Mouse (Mus musculus) kidney, embryonic 15.5 days (tissue): ENCODE measurements around the gene Pigu. TPM values are rescaled to one million over a fixed set of nuclear protein-coding genes. Genes with fewer than 3 reads are reported as not detected.

ENCODE experiments used
- ATAC-seq: fragments of 200-750 bp; cut with Nextera tagmentation; replicated peaks from 2 replicates; pipeline ENCODE4 v1.8.0; 2017; ENCODE audit warnings: moderate TSS enrichment; ENCODE audit not compliant: low FRiP score
- H3K27ac ChIP-seq: fragments of 300-500 bp; sonication (generic); 2 replicates; pipeline ENCODE4 v1.5.1; 2015; ENCODE audit warnings: mild to moderate bottlenecking, inconsistent platforms
- H3K27me3 ChIP-seq: fragments of 300-500 bp; sonication (generic); 2 replicates; pipeline ENCODE4 v1.6.1; 2015; ENCODE audit warnings: inconsistent platforms
- H3K36me3 ChIP-seq: fragments of 300-500 bp; sonication (generic); 2 replicates; pipeline ENCODE4 v1.6.1; 2015; ENCODE audit warnings: inconsistent platforms
- H3K4me1 ChIP-seq: fragments of 300-500 bp; sonication (generic); 2 replicates; pipeline ENCODE4 v1.6.1; 2015; ENCODE audit warnings: inconsistent platforms
- H3K4me2 ChIP-seq: fragments of 300-500 bp; sonication (generic); 2 replicates; pipeline ENCODE4 v1.6.1; 2015; ENCODE audit warnings: moderate library complexity, mild to moderate bottlenecking, inconsistent platforms
- H3K4me3 ChIP-seq: fragments of 300-500 bp; sonication (generic); replicated peaks from 2 replicates; pipeline ENCODE4 v1.5.1; 2015; ENCODE audit warnings: mild to moderate bottlenecking, inconsistent platforms
- H3K9ac ChIP-seq: fragments of 300-500 bp; sonication (generic); 2 replicates; pipeline ENCODE4 v1.6.1; 2015; ENCODE audit warnings: mild to moderate bottlenecking, inconsistent platforms
- H3K9me3 ChIP-seq: fragments of 300-500 bp; sonication (generic); replicated peaks from 2 replicates; pipeline ENCODE4 v1.6.1; 2016; ENCODE audit warnings: inconsistent platforms
- WGBS: fragments of 180-500 bp; shearing (Covaris S2); methylation state at CpG from one replicate; pipeline ENCODE4 v1.1.7; 2015; ENCODE audit warnings: mixed read lengths; 5-methylcytosine and 5-hydroxymethylcytosine counted together
- polyA plus RNA-seq: library from polyadenylated mRNA; unstranded; fragments of >200 nt; fragmentation: Nextera tagmentation; extraction: Ambion mirVana; gene quantifications from 2 replicates; pipeline ENCODE4 v1.2.1, GENCODE M21; 2015

Pigu gene
- polyA plus RNA-seq, 1 experiment from 2014 or later, result 62.7 TPM

DNA sequence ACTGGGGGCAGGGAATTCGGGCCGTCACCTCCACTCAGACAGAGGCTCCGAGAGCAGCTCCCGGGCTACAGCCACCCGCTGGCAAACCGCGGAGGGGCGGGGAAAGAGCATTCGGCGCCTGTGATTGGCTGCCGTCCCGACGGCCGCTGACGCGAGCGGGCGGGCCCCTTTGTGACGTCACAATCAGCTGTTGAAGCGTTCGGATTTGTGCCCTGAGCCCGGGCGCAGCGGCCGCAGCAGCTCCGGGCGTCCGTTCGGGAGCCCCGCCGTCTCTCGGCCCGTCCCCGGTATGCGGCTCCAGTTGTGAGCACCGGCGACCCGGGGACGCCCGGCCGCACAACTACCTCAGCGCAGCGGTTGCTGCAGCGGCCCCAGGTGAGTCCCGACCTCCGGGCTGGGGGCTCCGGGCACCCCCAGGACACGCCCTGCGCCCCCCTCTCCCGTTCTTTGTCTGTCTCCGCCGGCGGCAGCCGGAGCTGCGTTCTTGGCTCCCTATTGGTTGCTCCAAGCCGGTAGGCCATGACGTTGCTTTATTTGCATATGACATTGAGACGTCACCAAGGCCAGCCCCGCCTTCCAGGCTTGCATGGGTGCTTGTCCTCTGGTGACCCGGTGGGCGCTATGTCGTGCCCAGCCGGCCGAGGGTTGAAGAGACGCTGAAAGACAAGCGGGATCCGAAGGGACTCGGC, 24.6 kb upstream of the Pigu start:
- WGBS, result under 1% methylated on average over 67 of the region's 68 CpGs
- H3K4me1 ChIP-seq, result peaks cover 39% of the 10 kb centered on the region
- peak overlapping the region; percentile 90 for H3K4me2 ChIP-seq
- H3K9ac ChIP-seq, result peak overlapping the region; percentile 75
- H3K27me3 ChIP-seq, result peaks cover 13% of the 10 kb centered on the region
- H3K9me3 ChIP-seq, result no peaks in the 10 kb centered on the region
- peak overlapping the region; percentile 94 for H3K27ac ChIP-seq
- ATAC-seq, result peak; percentile 93
- H3K36me3 ChIP-seq, result no peaks in the 10 kb centered on the region
- H3K4me3 ChIP-seq, result peak overlapping the region; percentile 66

DNA sequence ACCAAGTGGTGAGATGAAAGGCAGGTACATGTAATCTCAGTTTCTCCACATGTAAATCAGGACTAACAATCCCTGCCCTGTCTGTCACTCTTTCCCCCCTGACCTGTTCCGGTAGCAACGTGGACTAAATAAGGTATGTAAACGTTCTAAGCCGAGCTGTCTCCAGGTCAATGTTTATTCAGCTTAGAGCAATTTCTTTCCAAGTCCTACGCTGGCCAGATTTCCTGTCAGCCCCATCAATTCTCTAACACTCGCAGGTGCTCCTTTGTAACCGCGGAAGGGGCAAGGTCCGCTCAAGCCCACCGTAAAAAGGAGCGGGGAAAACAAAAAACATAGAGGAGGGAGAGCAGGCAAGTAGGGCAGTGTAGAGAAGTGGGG, 23.8 kb upstream of the Pigu start:
- Histone ChIP-seq H3K9ac (peak overlapping the region; percentile 75), H3K27me3 (peaks cover 13% of the 10 kb centered on the region), H3K36me3 (no peaks in the 10 kb centered on the region), H3K27ac (peak overlapping the region; percentile 94), H3K9me3 (no peaks in the 10 kb centered on the region), H3K4me1 (peaks cover 32% of the 10 kb centered on the region), H3K4me2 (peak overlapping the region; percentile 90), H3K4me3 (peak overlapping the region; percentile 66)
- ATAC-seq, result no peak
- 1% methylated on average over 11 of the region's 11 CpGs for WGBS

DNA sequence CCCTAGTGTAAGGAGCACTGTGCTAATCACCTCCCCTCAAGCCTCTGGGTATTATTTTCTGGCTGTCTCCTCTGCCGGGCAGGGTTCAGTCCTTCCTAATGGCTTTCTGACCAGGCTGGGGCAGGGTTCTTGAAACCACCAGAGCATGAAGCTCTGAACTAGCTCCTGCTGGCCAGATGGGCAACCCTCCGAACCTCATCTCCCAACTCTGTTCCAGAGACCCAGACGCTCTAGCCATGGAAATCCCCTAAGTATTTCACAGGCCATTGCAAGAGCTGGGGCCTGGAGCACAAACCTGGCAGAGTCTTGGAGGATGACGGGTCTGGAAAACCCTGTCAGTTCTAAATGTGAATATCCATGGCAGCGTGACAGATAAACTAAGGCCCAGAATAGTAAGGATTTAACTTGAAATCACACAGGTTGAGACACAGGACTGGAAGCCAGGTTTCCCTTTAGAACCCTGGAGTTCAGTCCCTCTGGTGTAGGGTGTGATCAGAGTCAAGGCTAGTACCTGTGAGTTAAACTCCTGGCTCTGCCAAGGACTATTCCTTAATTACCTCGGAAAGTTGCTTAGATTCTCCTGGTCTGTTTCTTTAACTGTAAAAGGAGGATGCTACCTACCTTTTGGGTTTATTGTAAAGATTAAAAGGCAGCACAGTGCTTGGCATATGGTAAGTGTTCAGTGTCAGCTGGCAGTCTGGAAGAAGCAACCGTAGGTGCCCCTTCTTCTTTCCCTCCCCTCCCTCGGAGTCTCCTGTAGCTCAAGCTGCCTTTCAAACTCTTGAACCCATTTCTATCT, 23.2 kb upstream of the Pigu start, which contains the start of gene Trp53inp2:
Trp53inp2 (plus strand) TSS at position 799 of the 799 bp plus-strand sequence.
- H3K27me3 ChIP-seq, result peaks cover 13% of the 10 kb centered on the region
- H3K27ac ChIP-seq, result peak within 1 kb of the TSS; percentile 94
- H3K4me3 ChIP-seq, result peak within 1 kb of the TSS; percentile 66
- no peak for ATAC-seq
- H3K4me1 ChIP-seq, result peaks cover 26% of the 10 kb centered on the region
- H3K9ac ChIP-seq, result peak within 1 kb of the TSS; percentile 75
- 43% methylated on average over 8 of the region's 8 CpGs for WGBS
- H3K4me2 ChIP-seq, result peak within 1 kb of the TSS; percentile 90
- H3K36me3 ChIP-seq, result no peaks in the 10 kb centered on the region
- H3K9me3 ChIP-seq, result no peaks in the 10 kb centered on the region

- ATAC-seq, result no peak
- WGBS, result 80% methylated on average over 10 of the region's 10 CpGs
- no peak overlapping the region for H3K4me3 ChIP-seq
- no peaks in the 10 kb centered on the region for H3K36me3 ChIP-seq
- H3K27ac ChIP-seq, result no peak overlapping the region
- H3K9ac ChIP-seq, result no peak overlapping the region
- H3K27me3 ChIP-seq, result peaks cover 13% of the 10 kb centered on the region
- H3K4me1 ChIP-seq, result peaks cover 14% of the 10 kb centered on the region
- H3K9me3 ChIP-seq, result no peaks in the 10 kb centered on the region
- no peak overlapping the region for H3K4me2 ChIP-seq
These were observed 19.0 kb upstream of the Pigu start for GRCm38 (mm10) chr2:155376191-155376590.

DNA sequence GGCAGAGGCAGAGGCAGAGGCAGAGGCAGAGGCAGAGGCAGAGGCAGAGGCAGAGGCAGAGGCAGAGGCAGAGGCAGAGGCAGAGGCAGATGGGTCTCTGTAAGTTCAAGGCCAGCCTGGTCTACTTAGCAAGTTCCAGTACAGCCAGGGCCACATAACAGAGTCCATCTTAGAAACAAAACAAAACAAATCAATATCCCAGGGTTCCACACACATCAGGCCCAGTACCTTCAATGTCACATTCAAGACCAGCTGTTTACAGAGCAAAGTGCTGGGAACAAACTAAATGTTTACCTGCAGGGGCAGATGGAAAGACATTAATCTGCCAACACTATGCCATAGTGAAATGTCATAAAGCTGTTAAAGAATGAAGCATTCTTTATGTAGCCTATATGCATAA, 17.3 kb upstream of the Pigu start:
- H3K4me3 ChIP-seq, result no peak overlapping the region
- no peak overlapping the region for H3K9ac ChIP-seq
- no peaks in the 10 kb centered on the region for H3K27me3 ChIP-seq
- H3K4me1 ChIP-seq, result peaks cover 3% of the 10 kb centered on the region; the same call in 1 of the 2 replicates
- H3K27ac ChIP-seq, result no peak overlapping the region
- H3K36me3 ChIP-seq, result no peaks in the 10 kb centered on the region
- no peak for ATAC-seq
- H3K9me3 ChIP-seq, result no peaks in the 10 kb centered on the region
- no peak overlapping the region for H3K4me2 ChIP-seq

- no peak overlapping the region for H3K27ac ChIP-seq
- H3K4me2 ChIP-seq, result no peak overlapping the region
- H3K4me1 ChIP-seq, result peaks cover 9% of the 10 kb centered on the region; the same call in 1 of the 2 replicates
- no peaks in the 10 kb centered on the region for H3K36me3 ChIP-seq
- WGBS, result 72% methylated on average over 1 of the region's 1 CpGs
- H3K9ac ChIP-seq, result no peak overlapping the region
- H3K27me3 ChIP-seq, result no peaks in the 10 kb centered on the region
- H3K4me3 ChIP-seq, result no peak overlapping the region
- no peaks in the 10 kb centered on the region for H3K9me3 ChIP-seq
- no peak for ATAC-seq
These were observed 16.7 kb upstream of the Pigu start for GRCm38 (mm10) chr2:155373886-155374285.

DNA sequence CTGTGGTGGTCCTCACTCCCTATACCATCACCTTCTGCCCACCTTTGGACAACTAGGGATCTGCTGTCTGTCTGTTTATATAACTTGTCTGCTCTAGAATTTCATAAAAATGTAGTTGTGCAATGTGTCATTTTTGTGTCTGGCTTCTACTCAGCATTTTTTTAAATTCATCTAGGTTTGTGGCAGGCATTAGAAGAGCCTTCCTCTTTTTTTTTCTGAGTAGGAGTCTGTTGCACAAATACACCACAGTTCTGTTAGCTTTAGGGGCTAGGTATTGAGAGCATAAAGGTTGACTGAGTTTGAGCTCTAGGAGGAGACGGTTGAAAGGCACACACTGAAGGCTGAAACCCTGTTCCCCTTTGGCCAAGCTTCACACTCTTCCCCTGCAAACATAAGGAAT, 16.1 kb upstream of the Pigu start:
- 63% methylated on average over 1 of the region's 1 CpGs for WGBS
- H3K27me3 ChIP-seq, result no peaks in the 10 kb centered on the region

DNA sequence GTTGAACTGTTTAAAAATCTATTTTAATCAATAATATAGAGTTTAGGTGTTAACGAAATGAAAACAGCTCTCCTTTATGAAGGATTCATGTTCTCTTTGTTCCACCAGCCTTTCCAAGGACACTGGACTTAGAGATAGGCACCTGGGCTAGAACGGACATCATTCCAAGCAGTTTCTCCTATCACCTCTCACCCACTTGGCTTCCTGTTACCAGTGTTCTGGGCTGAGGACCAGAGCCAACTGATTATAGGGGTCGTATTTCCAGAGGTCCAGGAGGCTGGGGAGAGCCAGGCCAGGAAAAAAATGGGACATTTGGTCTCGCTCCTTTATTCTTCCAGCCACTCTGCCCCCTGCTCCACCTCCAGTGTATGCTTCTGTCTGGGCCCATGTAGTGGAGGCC, 15.2 kb upstream of the Pigu start:
- no peak overlapping the region for H3K9ac ChIP-seq
- H3K4me2 ChIP-seq, result no peak overlapping the region
- ATAC-seq, result no peak
- no peaks in the 10 kb centered on the region for H3K9me3 ChIP-seq
- H3K27ac ChIP-seq, result no peak overlapping the region
- 50% methylated on average over 4 of the region's 4 CpGs for WGBS
- H3K4me3 ChIP-seq, result no peak overlapping the region
- peaks cover 9% of the 10 kb centered on the region; the same call in 1 of the 2 replicates for H3K4me1 ChIP-seq
- no peaks in the 10 kb centered on the region for H3K27me3 ChIP-seq
- H3K36me3 ChIP-seq, result no peaks in the 10 kb centered on the region

More for the DNA sequence above, 16.1 kb upstream of the Pigu start:
- no peak overlapping the region for H3K4me3 ChIP-seq
- no peak overlapping the region for H3K27ac ChIP-seq
- no peak for ATAC-seq
- no peaks in the 10 kb centered on the region for H3K9me3 ChIP-seq
- no peaks in the 10 kb centered on the region for H3K36me3 ChIP-seq
- peaks cover 9% of the 10 kb centered on the region; the same call in 1 of the 2 replicates for H3K4me1 ChIP-seq
- no peak overlapping the region for H3K9ac ChIP-seq
- no peak overlapping the region for H3K4me2 ChIP-seq

GRCm38 (mm10) chr2:155369333-155369883, 12.2 kb upstream of the Pigu start:
- WGBS, result 38% methylated on average over 7 of the region's 7 CpGs
- Histone ChIP-seq H3K4me3 (no peak overlapping the region), H3K4me2 (no peak overlapping the region), H3K9ac (no peak overlapping the region), H3K36me3 (no peaks in the 10 kb centered on the region), H3K27ac (peak overlapping the region; percentile 64; the same call in 1 of the 2 replicates), H3K27me3 (no peaks in the 10 kb centered on the region), H3K4me1 (peaks cover 9% of the 10 kb centered on the region; the same call in 1 of the 2 replicates), H3K9me3 (no peaks in the 10 kb centered on the region)
- ATAC-seq, result no peak

DNA sequence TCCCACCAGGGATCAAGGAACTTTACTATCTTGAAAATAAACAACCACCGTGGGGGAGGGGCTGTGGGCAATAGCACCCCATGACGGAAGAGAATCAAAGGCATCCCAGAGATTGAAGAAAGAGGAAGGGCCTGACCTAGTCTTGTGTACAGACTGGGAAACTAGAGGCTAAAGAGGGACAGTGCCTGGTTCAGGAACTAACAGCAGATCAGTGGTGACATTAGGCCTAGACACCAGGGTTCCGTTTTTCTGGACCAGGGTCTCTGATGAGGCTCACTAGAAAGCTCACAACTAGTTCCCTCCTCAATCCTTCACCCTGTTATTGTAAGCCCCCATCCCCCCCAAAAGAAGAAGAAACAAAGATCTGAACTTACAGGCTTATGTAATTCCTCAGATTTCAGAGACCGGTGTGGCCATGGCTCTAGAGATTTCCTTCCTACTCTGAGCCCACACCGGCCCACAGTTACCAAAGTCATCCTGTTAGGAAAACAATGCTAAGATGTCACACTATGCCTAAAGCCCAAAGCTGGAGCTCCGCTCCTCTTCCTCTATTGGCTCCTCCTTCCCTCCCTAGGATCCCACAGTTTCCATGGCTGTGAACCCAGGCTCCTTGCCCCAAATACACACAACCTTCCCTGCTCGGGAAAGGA, 10.5 kb upstream of the Pigu start:
- H3K27ac ChIP-seq, result no peak overlapping the region
- H3K9ac ChIP-seq, result no peak overlapping the region
- H3K4me2 ChIP-seq, result no peak overlapping the region
- no peaks in the 10 kb centered on the region for H3K9me3 ChIP-seq
- peaks cover 9% of the 10 kb centered on the region; the same call in 1 of the 2 replicates for H3K4me1 ChIP-seq
- no peak for ATAC-seq
- no peak overlapping the region for H3K4me3 ChIP-seq
- H3K36me3 ChIP-seq, result no peaks in the 10 kb centered on the region
- 84% methylated on average over 7 of the region's 7 CpGs for WGBS
- no peaks in the 10 kb centered on the region for H3K27me3 ChIP-seq

- H3K9ac ChIP-seq, result peak overlapping the region; percentile 41
- peak overlapping the region; percentile 66 for H3K4me3 ChIP-seq
These were observed 613 bp upstream of the Pigu start for GRCm38 (mm10) chr2:155357686-155358399.

More at GRCm38 (mm10) chr2:155357686-155358399, 613 bp upstream of the Pigu start:
- WGBS, result 32% methylated on average over 14 of the region's 14 CpGs
- Histone ChIP-seq H3K27me3 (no peaks in the 10 kb centered on the region), H3K4me1 (peaks cover 13% of the 10 kb centered on the region), H3K4me2 (peak overlapping the region; percentile 63), H3K36me3 (no peaks in the 10 kb centered on the region), H3K9me3 (no peaks in the 10 kb centered on the region), H3K27ac (peak overlapping the region; percentile 85)
- ATAC-seq, result peak; percentile 89
